19 mouse cellular contexts compared by ENCODE assay signal in genomic region chr1:154062666-154063065, GRCm38 (mm10).
A peak's percentile ranks its signal among the peaks of the same experiment; 100 is the strongest.
DNase-seq lines count a peak whose midpoint lies in the region; ATAC-seq lines count a peak whose summit lies in the region.
"Had no signal": no experiment of that assay in that cellular context is flagged by ENCODE, and none has a peak within 500 bp of the region (broad histone marks: within the 10 kb centered on the region; RNA-seq: fewer than 3 reads in every experiment).

No protein-coding gene starts in this region.

- H3K4me2 ChIP-seq in midbrain, embryonic 14.5 days (ENCODE audit: low read length) = no peak overlapping the region
- H3K4me2 ChIP-seq: embryonic facial prominence, embryonic 12.5 days; forebrain, embryonic 13.5 days; hindbrain, embryonic 13.5 days; lung, embryonic 14.5 days had no signal

- no peak overlapping the region for H3K27ac ChIP-seq in midbrain, embryonic 14.5 days (replicated peaks; ENCODE audit: low read depth, low read length)
- H3K27ac ChIP-seq: embryonic facial prominence, embryonic 12.5 days; forebrain, embryonic 13.5 days; hindbrain, embryonic 13.5 days had no signal

- peak; percentile 91 for ATAC-seq in granulocyte monocyte progenitor cell, adult 5-6 weeks (replicated peaks; ENCODE audit: poor library complexity, severe bottlenecking)
- ATAC-seq in megakaryocyte, adult 5-6 weeks (ENCODE audit: poor library complexity, severe bottlenecking) = peak; percentile 77
- no peak for ATAC-seq in midbrain, embryonic 14.5 days (ENCODE audit: low FRiP score, low TSS enrichment)
- ATAC-seq: forebrain, embryonic 13.5 days; inflammation-experienced regulatory T-cells, adult 6 months had no signal

- no peaks in the 10 kb centered on the region for H3K27me3 ChIP-seq in midbrain, embryonic 14.5 days (ENCODE audit: control insufficient read depth, insufficient read depth, low read length)
- H3K27me3 ChIP-seq: embryonic facial prominence, embryonic 12.5 days; forebrain, embryonic 13.5 days; hindbrain, embryonic 13.5 days had no signal

- DNase-seq in gastrocnemius, postnatal 25 days = peak; percentile 35
- DNase-seq in gastrocnemius, postnatal 14 days = no peak
- DNase-seq in brain, adult 2 months (ENCODE audit: low read depth, low spot score) = peak; percentile 37
- no peak for DNase-seq in spleen, adult 12 weeks (ENCODE audit: low spot score)
- DNase-seq in midbrain, embryonic 14.5 days = no peak
- DNase-seq: cerebellum, adult 9-11 months; kidney, adult 9 months; kidney, postnatal 36 days; left cerebral cortex, postnatal 4 days; lung, embryonic 14.5 days; right cerebral cortex, postnatal 4 days; thymus, postnatal 36 days had no signal

- H3K36me3 ChIP-seq in midbrain, embryonic 14.5 days (ENCODE audit: control insufficient read depth, insufficient read depth, low read length) = no peaks in the 10 kb centered on the region
- H3K36me3 ChIP-seq: embryonic facial prominence, embryonic 12.5 days; hindbrain, embryonic 13.5 days had no signal

- H3K9me3 ChIP-seq in midbrain, embryonic 14.5 days (ENCODE audit: control insufficient read depth, low read length) = no peaks in the 10 kb centered on the region
- H3K9me3 ChIP-seq: embryonic facial prominence, embryonic 12.5 days had no signal

- no peaks in the 10 kb centered on the region for H3K4me1 ChIP-seq in midbrain, embryonic 14.5 days (ENCODE audit: control insufficient read depth, insufficient read depth, low read length)
- H3K4me1 ChIP-seq: embryonic facial prominence, embryonic 12.5 days; forebrain, embryonic 13.5 days; hindbrain, embryonic 13.5 days had no signal

- no peak overlapping the region for H3K4me3 ChIP-seq in midbrain, embryonic 14.5 days (replicated peaks; ENCODE audit: low read depth, low read length)
- H3K4me3 ChIP-seq: embryonic facial prominence, embryonic 12.5 days; erythroblast, embryonic 14.5 days; forebrain, embryonic 13.5 days; hindbrain, embryonic 13.5 days had no signal

- intact Hi-C loops in gastrocnemius, postnatal 14 days (cut with DNase I; ENCODE audit: low total_unique reads) = no loop called here

- WGBS in midbrain, embryonic 14.5 days = 86% methylated on average over 7 of the region's 7 CpGs

- no peak overlapping the region for H3K9ac ChIP-seq in midbrain, embryonic 14.5 days (replicated peaks; ENCODE audit: low read length)
- H3K9ac ChIP-seq: embryonic facial prominence, embryonic 12.5 days; forebrain, embryonic 13.5 days; hindbrain, embryonic 13.5 days; lung, embryonic 14.5 days had no signal

Comparison
In these comparisons a context has a peak if more than half of its experiments do, and no peak if none do; other contexts are left out.
1. DNase-seq: peak in gastrocnemius, postnatal 25 days (single experiment) and brain, adult 2 months (single experiment); none in gastrocnemius, postnatal 14 days (single experiment), spleen, adult 12 weeks (single experiment) and midbrain, embryonic 14.5 days (single experiment).